Mouse (Mus musculus) lung, postnatal 36 days (tissue): ENCODE measurements around the gene Wfdc6b.
"Not testable (repeated sequence)": the region's sequence is repeated elsewhere in the genome, so short reads cannot be mapped to it uniquely, and the experiment has no call there.

Source experiments
- DNase-seq: peaks from one replicate; pipeline ENCODE4 v3.0.0; 2022; ENCODE audit warnings: mixed read lengths

Wfdc6b gene

DNA sequence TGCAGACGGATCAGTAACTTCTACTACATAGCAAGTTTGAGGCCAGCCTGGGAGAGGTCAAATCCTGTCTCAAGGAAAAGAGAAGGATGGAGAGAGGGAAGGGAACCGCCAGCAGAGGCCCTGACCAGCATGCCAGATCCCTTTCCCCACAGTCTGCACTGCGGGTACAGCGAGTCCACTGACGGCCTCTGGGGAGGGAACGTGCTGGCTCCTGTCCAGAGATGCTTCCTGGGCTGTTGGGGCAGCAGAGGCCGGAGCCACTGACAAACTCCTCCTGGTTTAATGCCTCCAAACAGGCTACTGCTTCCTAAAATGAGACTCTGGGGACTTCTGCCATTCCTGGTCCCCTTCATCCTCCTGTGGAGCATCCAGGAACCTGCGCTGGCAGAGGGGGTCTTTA lies at the start of gene Wfdc6b, which contains the start of gene Wfdc8:
Wfdc6b (plus strand) TSS at position 52 of the 400 bp plus-strand sequence.
Wfdc8 (minus strand) TSS at position 156 of the 400 bp plus-strand sequence.
- DNase-seq = peak; percentile 78

DNA sequence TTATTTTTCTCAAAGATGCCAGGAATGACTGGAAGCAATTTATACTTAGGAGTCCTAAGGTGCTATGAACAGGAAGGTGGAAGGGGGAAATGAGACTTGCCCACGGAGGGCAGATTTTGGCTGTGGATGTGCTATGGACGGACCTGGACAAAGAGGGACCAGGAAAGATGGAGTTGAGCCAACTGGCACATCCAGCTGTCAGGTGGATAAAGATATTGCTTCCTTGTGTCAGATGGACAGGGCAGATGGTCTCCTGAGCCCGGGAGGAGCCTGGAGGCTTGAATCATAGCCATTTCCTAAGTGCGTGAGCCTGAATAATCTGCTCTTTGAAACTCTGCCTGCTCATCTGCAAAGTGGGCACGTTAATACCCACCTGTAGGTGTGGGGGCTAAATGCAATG lies 49.0 kb upstream of the Wfdc6b start:
- DNase-seq = no peak

DNA sequence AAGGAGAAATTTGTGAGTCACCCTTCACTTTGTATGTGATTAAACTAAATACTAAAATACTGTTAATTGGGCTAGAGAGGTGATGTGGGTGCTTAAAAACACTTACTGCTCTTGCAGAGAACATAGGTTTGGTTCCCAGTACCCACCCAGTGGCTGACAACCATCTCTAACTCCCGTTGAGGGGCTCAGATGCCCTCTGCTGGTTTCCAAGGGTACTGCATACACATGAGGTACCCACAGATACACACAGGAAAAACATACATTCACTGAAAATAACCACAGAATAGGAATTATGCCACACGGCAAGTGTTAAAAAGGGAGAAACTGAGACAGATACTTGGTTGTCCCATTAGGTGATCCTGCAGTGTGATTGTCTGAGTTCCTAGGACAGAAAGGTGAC lies 46.3 kb upstream of the Wfdc6b start:
- no peak for DNase-seq

DNA sequence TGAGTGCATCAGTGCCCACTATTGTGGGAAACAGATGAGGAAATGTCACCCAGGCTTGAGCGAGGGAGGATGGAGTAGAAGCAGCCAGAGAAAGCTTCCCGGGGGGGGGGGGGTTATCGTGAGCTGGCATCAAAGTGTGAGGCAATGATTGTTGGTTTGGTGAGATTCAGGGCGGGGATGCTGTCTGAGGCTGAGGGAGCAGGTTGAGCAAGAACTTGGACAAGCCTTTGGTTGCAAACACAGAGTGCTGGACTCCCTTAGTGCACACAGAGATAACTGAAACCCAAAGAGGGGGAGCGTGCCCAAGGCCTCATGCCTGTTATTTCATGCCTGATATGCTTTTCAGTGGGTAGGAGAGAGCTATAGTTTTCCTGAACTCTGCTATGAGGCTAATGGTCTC lies 45.9 kb upstream of the Wfdc6b start:
- DNase-seq = no peak

DNA sequence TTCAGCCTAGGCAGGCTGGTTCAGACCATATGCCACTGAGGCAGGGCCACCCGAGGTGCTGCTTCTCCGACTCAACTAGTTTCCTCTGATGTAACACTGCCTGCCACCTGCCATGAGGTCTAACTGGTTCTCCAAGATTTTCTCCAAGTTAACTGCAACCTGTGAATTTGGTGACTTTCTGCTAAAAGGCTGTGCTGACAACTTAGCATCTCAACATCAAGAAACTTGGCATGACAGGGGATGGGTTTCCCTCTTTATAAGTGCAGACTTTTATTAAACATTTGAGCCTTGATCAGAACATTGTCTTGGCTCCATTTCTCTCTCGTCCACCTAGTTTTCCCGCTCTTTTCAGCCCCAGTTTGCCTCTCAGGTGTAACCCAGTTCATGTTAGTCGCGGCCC lies 40.0 kb upstream of the Wfdc6b start, which contains the start of gene Spint3:
Spint3 (minus strand) TSS at position 101 of the 400 bp plus-strand sequence.
- DNase-seq = not testable (repeated sequence)

DNA sequence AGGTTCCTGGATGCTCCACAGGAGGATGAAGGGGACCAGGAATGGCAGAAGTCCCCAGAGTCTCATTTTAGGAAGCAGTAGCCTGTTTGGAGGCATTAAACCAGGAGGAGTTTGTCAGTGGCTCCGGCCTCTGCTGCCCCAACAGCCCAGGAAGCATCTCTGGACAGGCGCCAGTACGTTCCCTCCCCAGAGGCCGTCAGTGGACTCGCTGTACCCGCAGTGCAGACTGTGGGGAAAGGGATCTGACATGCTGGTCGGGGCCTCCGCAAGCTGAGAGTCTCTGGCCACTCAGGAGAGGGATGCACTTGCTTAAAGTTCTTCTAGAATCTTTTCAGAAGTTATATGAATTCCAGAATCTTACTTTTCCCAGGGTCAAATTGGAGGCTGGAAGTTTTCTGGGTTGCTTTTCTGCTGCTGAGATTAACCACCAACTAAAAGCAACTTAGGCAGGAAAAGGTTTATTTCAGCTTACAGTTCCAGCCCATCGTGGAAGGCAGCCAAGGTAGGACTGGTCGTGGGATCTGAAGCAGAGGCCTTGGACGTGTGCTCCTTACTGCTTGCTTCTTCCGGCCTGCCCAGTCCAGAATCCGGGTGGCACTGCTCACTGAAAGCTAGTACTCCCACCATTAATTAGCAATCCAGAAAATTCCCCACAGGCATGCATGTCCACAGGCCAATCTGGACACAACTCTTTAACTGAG lies 28.1 kb upstream of the Wfdc6b start, which contains the start of gene Wfdc6a:
Wfdc6a (minus strand) TSS at position 423 of the 701 bp plus-strand sequence.
- DNase-seq = peak; percentile 50

DNA sequence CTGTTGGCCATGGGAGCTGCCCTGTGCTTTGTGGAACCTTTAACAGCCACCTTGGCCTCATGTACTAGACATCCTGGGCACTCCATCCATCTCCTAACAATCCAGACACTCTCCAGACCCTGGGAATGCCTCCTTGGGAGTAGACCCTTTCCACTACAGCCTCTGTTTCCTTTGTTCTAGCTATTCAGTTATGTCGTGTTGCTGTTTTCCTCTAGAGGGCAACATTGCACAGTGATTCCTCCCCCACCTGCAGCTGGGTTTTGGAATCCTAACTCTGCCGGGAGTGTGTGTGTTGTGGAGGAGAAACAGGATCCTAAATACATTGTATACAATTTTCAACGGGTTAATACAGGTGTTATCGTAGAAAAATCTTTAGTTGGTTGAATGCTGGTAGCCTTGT lies 21.3 kb upstream of the Wfdc6b start:
- DNase-seq = peak; percentile 38

DNA sequence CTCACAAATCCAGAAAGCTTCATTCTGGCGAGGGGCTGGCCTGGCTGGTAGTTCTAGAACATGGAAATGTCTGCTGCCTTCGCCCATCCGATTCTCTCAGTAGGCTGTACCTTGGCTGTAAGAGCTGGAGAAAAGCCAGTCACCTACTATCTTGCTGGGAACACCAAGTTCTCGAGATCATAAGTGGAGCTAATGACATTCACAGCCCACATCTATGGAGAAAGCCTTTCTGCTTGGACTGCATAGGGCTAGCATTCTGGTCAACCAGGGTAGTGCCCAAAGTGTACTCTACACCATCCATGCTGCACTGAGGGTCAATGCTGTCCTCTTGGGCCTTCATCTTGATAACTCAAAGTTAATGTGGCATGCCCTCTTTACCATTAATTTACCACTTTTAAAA lies 19.8 kb upstream of the Wfdc6b start, which contains the start of gene Eppin:
Eppin (minus strand) TSS at position 101 of the 400 bp plus-strand sequence.
- DNase-seq = no peak

DNA sequence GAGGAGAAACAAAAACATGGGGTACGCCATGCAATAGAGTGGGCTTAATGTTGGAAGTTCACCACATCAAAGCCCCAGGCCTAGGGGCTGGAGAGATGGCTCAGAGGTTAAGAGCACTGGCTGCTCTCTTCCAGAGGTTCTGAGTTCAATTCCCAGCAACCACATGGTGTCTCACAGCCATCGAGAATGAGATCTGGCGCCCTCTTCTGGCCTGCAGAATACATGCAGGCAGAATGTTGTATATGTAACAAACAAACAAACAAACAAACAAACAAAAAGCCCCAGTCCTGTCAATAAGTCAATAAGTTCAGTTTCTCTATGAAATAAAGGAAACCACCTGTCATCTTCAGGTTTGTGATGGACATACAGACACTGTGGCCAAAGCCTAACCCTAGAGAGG lies 13.1 kb upstream of the Wfdc6b start:
- DNase-seq = no peak

DNA sequence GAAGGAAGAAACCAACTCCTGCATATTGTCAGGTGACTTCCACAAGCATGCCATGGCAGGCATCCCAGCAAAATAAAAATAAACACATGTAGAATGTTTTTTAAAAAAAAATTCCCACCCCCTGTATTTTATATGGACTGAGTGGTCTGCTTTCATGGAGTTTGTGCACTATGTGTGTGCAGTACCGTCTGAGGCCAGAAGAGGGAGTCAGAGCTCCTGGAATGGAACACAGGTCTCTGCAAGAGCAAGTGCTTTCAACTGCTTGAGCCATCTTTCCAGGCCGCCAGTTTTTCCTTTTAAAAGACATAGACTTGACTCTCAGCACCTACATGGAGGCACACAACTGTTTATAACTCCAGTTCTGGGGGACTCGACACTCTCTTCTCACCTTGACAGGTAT lies 9.8 kb upstream of the Wfdc6b start:
- no peak for DNase-seq

DNA sequence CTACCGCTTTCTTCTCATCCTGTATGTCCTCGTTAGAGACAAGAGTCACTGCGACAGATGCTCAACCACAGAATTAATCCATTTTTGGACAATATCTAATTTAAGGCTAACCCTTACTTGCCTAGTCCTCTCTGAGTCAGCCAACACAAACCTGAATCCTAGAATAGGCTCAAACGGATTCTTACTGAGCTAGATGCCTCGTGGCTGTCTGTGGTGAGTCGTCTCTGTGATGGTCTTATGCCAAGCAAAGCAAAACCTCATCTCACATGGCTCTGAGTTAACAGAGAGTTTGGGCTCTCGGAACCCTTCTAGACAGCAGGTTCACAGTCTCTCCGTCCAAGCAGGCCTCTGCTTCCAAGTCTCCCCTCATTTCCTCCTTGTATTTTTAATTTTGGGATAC lies 8.9 kb upstream of the Wfdc6b start:
- no peak for DNase-seq

DNA sequence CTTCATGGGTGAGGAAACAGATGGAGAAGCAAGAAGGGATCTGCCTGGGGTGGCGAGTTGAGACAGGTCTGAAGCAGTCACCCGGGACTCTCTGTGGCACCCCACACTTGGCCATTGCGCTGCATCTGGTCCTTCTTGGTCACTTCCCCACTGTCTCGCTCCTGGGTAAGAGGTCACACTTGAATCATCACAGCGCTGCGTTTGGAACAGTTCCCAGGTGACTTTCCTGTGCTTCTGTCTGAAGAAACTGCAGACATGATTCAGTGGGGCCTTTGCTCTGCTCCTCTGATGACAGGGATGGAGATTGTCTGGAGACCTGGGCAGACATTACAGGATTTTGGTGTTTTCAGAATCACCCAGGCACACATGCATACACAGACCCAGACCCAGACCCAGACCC lies 4.5 kb upstream of the Wfdc6b start:
- no peak for DNase-seq

DNA sequence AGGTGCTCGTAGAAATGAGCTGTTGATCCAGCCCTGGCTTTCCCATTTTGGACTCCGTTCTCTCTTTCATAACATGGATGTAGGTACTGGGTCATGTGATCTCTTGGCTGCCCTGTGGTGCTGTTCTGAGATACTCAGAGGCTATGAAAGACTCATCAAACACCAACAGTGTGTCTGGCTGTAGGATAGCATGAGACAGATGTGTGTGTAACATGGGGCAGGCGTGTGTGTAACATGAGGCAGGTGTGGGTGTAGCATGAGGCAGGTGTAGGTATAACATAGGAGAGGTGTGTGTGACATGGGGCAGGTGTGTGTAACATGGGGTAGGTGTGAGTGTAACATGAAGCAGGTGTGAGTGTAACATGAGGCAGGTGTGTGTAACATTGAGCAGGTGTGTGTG lies 2.1 kb downstream of the Wfdc6b start:
- DNase-seq = no peak

DNA sequence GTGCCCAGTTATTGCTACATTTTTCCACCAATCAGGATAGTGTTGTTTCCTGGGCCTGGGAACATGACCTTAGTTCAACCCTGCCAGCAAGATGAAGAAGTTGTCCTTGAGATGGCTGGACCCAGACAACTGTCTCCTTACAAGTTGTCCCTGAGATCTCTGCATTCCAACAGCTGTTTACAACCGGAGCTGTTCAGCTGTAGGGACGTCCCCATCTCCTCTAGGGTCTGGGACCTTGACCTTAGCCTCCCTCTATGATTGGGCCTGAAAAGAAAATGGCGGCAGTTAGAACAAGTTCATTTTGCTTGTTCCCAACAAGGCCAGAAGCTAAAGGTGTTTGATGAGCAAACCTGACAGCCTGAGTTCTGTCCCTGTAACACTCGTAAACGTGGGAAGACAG lies 5.7 kb downstream of the Wfdc6b start:
- peak; percentile 35 for DNase-seq

DNA sequence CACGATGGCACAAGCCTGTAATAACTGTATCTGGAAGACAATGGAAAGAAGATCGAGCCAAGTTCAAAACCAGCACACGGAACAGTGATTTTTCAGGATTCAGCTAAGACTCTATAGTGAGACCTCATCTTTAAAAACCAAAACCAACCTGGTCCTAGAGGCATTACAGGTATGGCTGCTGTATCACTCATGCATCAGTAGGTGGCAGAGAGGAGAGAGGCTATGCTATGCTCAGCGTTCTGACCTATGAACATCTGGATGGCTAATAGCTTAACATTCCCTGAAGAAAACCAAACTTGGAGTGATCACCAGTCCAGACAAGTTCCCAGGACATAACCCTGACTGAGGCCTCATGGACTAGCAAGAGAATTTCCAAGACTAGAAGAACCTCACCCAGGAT lies 8.5 kb downstream of the Wfdc6b start:
- no peak for DNase-seq

DNA sequence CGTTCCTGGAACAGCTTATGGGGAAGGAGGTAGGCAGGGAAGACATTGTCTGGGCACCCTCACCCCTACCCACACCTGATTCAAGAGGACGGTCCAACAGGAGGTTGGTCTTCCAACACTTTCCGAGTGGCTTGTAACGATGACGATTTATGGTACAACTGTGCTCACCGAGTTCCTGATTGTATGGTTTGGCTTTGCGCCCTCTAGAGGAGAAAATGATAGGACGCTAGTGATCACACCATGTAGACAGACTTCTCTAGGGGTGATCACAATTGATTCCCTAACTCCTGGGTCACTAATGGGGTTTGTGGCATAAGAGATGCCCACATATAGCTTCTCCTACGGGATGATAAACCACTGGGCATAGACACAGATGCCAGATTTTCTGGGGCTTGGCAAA lies 21.9 kb downstream of the Wfdc6b start:
- DNase-seq = peak; percentile 19

DNA sequence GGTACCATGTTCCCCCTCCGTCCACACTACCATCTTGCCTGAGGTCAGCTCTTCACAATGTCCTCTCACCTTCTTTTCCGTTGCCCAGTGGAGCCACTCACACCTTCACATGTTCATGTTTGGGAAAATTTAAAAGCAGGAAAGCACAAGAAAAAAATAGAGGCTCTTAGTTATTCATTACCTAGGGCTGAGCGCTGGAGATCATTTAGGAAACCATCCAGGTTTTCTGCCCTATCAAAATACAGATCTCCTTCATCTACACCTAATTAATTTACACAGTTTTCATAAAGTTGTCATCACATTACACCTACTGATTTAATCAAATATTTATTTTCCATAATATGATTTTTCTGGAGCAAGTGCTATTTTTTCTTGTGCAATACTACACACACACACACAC lies 25.4 kb downstream of the Wfdc6b start, which contains the start of gene Wfdc16:
Wfdc16 (minus strand) TSS at position 101 of the 400 bp plus-strand sequence.
- DNase-seq = no peak

DNA sequence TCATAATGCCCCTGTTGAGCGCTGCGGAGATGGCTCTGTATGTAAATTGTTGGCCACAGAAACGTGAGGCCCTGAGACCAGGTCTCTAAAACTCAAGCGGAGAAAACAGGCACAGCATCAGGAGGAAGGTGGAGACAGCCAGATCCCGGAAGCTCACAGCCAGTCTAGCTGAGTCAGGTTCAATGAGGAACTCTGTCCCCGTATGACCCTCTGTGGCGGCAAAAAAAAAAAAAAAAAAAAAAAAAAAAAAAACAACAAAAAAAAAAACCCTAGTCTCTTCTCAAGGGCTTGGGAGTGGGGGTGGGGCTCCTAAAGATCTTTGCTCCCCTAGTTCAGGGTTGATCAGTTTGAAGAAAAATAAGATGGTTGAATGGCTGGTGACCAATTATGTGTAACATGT lies 27.8 kb downstream of the Wfdc6b start:
- DNase-seq = peak; percentile 35

DNA sequence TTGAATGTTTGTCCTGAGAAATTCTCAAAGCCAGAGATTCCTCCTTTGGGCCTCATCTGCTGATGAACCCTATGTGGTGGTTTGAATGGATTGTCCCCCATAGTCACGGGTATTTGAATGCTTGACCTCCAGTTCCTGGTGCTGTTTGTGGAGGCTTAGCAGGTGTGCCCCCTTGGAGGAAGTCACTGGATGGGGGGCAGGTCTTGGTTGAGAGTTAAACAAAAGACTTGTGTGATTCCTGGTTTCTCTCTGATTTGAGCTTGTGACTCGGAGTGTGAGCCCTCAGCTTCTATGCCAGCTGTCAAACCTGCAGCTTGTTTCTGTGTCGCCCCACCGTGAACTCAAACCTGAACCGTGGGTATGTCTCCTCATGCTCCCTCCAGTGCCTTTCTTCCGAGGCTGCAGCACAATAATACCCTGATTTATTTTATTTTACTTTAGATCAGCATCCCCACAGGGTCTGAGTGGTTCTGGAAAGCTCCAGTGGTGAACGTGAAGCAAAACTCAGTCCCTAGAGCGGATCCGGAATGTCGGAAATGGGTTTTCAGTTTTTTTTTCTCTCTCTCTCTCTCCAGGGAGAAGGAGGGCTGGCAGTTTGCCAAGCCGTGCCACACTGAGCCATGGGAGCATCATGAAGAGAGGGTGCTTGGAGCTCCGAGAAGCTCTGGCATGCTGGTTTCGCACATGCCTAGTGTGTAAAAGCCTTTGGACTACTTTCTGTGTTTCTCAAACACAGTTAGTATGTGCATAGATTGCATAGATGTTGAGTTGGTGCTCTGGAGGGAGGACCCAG lies 28.8 kb downstream of the Wfdc6b start:
- DNase-seq = peak; percentile 11

DNA sequence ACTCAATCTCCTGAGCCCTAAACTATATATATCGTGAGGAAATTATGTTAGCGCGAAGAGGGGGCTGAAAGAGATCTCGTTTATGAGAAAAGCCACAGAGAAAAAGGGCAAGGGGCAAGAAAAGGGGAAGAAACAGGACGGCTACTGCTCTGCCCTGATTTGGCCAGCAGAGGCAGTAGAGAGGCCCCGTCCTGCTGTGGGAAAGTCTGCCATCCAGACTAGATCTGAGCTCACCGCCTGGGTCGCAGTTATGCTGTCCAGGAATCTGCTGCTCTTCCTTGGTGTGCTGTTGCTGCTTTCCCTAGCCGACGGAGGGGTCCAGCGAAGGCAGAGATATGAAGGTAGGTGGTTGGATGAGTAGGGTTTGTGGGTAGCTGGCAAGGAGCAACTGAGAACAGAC lies 42.5 kb downstream of the Wfdc6b start, which contains the start of gene Wfdc10:
Wfdc10 (plus strand) TSS at position 189 of the 400 bp plus-strand sequence.
- peak; percentile 73 for DNase-seq

DNA sequence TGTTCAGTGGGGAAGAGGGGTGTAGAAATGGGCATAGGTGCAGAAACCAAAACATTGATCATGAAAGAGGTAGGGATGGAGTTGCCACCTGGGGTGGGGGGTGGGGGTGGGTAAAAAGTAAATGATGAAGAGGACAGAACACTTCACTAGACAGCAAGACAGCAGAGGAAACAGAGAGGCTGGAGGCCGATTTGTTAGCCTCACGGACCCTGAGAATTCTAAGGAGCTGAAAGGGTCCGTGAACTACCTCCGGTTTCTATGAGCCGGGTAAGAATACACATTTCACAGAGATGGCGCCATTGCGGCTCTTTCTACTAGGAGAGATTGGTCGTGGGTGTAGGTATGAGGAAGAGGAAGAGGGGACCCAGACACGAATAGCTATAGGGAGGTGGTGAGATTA lies 43.2 kb downstream of the Wfdc6b start, which contains the start of gene Wfdc9:
Wfdc9 (minus strand) TSS at position 101 of the 400 bp plus-strand sequence.
- no peak for DNase-seq

DNA sequence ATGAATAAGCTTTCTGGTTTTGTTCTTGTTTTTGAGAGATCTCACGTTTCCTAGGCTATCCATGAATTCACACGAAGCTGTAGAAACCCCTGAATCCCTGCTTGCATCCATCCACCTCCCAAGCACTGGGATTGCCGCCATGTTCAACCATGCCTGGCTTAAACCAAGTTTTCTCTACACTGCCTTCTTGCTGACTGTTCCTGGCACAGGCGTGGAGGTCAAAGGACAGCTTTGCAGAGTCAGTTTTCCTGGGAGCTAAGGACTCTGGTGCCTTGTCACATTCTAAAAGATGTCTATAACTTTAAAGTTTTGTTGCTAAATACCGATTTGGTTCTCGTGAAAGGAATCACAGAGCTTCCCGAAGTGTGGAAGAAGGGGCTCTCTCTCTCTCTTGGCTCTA lies 51.5 kb downstream of the Wfdc6b start:
- DNase-seq = no peak
